Mouse (Mus musculus): ENCODE results near the gene Plekhg3. TPM values are rescaled to one million over a fixed set of nuclear protein-coding genes. Genes with fewer than 3 reads are reported as not detected.

Gene Plekhg3
- polyA plus RNA-seq, 1 experiment from 2014 or later: 0.93 TPM

- H3K4me1 ChIP-seq (ENCODE audit: control insufficient read depth, insufficient read depth, low read length): no peaks in the 10 kb centered on the region
- no peak overlapping the region for H3K9ac ChIP-seq (ENCODE audit: low read depth, low read length)
- H3K27ac ChIP-seq (ENCODE audit: low read length): no peak overlapping the region
- WGBS: 87% methylated on average over 2 of the region's 2 CpGs
- no peaks in the 10 kb centered on the region for H3K9me3 ChIP-seq (replicated peaks; ENCODE audit: control insufficient read depth, low read length, poor library complexity, severe bottlenecking)
- no peak for ATAC-seq
- H3K4me3 ChIP-seq (ENCODE audit: low read depth, low read length): no peak overlapping the region
- no peaks in the 10 kb centered on the region for H3K27me3 ChIP-seq (ENCODE audit: control insufficient read depth, insufficient read depth, low read depth, low read length)
- no peaks in the 10 kb centered on the region for H3K36me3 ChIP-seq (ENCODE audit: control insufficient read depth, insufficient read depth, low read length)
- H3K4me2 ChIP-seq (ENCODE audit: low read length): no peak overlapping the region
Measured at GRCm38 (mm10) chr12:76578465-76578864, 47.8 kb downstream of the Plekhg3 start.

GRCm38 (mm10) chr12:76579806-76580205 is 49.1 kb downstream of the Plekhg3 start:
- H3K27me3 ChIP-seq (ENCODE audit: control insufficient read depth, insufficient read depth, low read depth, low read length): no peaks in the 10 kb centered on the region
- 75% methylated on average over 1 of the region's 1 CpGs for WGBS

GRCm38 (mm10) chr12:76582139-76582538 is 51.4 kb downstream of the Plekhg3 start:
- 0 out of 2 replicates have a peak, but pooled peaks have one; percentile 36 for ATAC-seq
- no peaks in the 10 kb centered on the region for H3K4me1 ChIP-seq (ENCODE audit: control insufficient read depth, insufficient read depth, low read length)
- no peaks in the 10 kb centered on the region for H3K9me3 ChIP-seq (replicated peaks; ENCODE audit: control insufficient read depth, low read length, poor library complexity, severe bottlenecking)
- no peak overlapping the region for H3K9ac ChIP-seq (ENCODE audit: low read depth, low read length)
- no peak overlapping the region for H3K4me3 ChIP-seq (ENCODE audit: low read depth, low read length)
- no peaks in the 10 kb centered on the region for H3K36me3 ChIP-seq (ENCODE audit: control insufficient read depth, insufficient read depth, low read length)
- 82% methylated on average over 3 of the region's 3 CpGs for WGBS
- H3K27me3 ChIP-seq (ENCODE audit: control insufficient read depth, insufficient read depth, low read depth, low read length): no peaks in the 10 kb centered on the region
- H3K27ac ChIP-seq (ENCODE audit: low read length): no peak overlapping the region
- no peak overlapping the region for H3K4me2 ChIP-seq (ENCODE audit: low read length)

More at GRCm38 (mm10) chr12:76579806-76580205, 49.1 kb downstream of the Plekhg3 start:
- Histone ChIP-seq H3K4me2 (ENCODE audit: low read length) (no peak overlapping the region), H3K9ac (ENCODE audit: low read depth, low read length) (no peak overlapping the region), H3K4me3 (ENCODE audit: low read depth, low read length) (no peak overlapping the region), H3K9me3 (replicated peaks; ENCODE audit: control insufficient read depth, low read length, poor library complexity, severe bottlenecking) (no peaks in the 10 kb centered on the region), H3K27ac (ENCODE audit: low read length) (no peak overlapping the region), H3K36me3 (ENCODE audit: control insufficient read depth, insufficient read depth, low read length) (no peaks in the 10 kb centered on the region), H3K4me1 (ENCODE audit: control insufficient read depth, insufficient read depth, low read length) (no peaks in the 10 kb centered on the region)
- ATAC-seq: no peak

GRCm38 (mm10) chr12:76582841-76583240 is 52.1 kb downstream of the Plekhg3 start:
- H3K27me3 ChIP-seq (ENCODE audit: control insufficient read depth, insufficient read depth, low read depth, low read length): no peaks in the 10 kb centered on the region
- H3K4me1 ChIP-seq (ENCODE audit: control insufficient read depth, insufficient read depth, low read length): no peaks in the 10 kb centered on the region
- ATAC-seq: peak; percentile 82
- H3K36me3 ChIP-seq (ENCODE audit: control insufficient read depth, insufficient read depth, low read length): no peaks in the 10 kb centered on the region
- no peak overlapping the region for H3K4me2 ChIP-seq (ENCODE audit: low read length)
- no peaks in the 10 kb centered on the region for H3K9me3 ChIP-seq (replicated peaks; ENCODE audit: control insufficient read depth, low read length, poor library complexity, severe bottlenecking)
- H3K27ac ChIP-seq (ENCODE audit: low read length): no peak overlapping the region
- H3K4me3 ChIP-seq (ENCODE audit: low read depth, low read length): no peak overlapping the region
- WGBS: 38% methylated on average over 6 of the region's 6 CpGs
- H3K9ac ChIP-seq (ENCODE audit: low read depth, low read length): no peak overlapping the region

GRCm38 (mm10) chr12:76583454-76583853 is 52.8 kb downstream of the Plekhg3 start:
- Histone ChIP-seq H3K9me3 (replicated peaks; ENCODE audit: control insufficient read depth, low read length, poor library complexity, severe bottlenecking) (no peaks in the 10 kb centered on the region), H3K4me1 (ENCODE audit: control insufficient read depth, insufficient read depth, low read length) (no peaks in the 10 kb centered on the region), H3K4me2 (ENCODE audit: low read length) (no peak overlapping the region), H3K9ac (ENCODE audit: low read depth, low read length) (no peak overlapping the region), H3K36me3 (ENCODE audit: control insufficient read depth, insufficient read depth, low read length) (no peaks in the 10 kb centered on the region), H3K27ac (ENCODE audit: low read length) (no peak overlapping the region), H3K4me3 (ENCODE audit: low read depth, low read length) (no peak overlapping the region), H3K27me3 (ENCODE audit: control insufficient read depth, insufficient read depth, low read depth, low read length) (no peaks in the 10 kb centered on the region)
- WGBS: 90% methylated on average over 7 of the region's 7 CpGs
- no peak for ATAC-seq

GRCm38 (mm10) chr12:76585028-76585427 is 54.3 kb downstream of the Plekhg3 start:
- no peak for ATAC-seq
- no peaks in the 10 kb centered on the region for H3K9me3 ChIP-seq (replicated peaks; ENCODE audit: control insufficient read depth, low read length, poor library complexity, severe bottlenecking)
- H3K4me3 ChIP-seq (ENCODE audit: low read depth, low read length): no peak overlapping the region

GRCm38 (mm10) chr12:76587357-76587756 is 56.7 kb downstream of the Plekhg3 start:
- Histone ChIP-seq H3K9ac (ENCODE audit: low read depth, low read length) (no peak overlapping the region), H3K9me3 (replicated peaks; ENCODE audit: control insufficient read depth, low read length, poor library complexity, severe bottlenecking) (no peaks in the 10 kb centered on the region), H3K4me1 (ENCODE audit: control insufficient read depth, insufficient read depth, low read length) (no peaks in the 10 kb centered on the region), H3K4me3 (ENCODE audit: low read depth, low read length) (no peak overlapping the region), H3K36me3 (ENCODE audit: control insufficient read depth, insufficient read depth, low read length) (no peaks in the 10 kb centered on the region), H3K27me3 (ENCODE audit: control insufficient read depth, insufficient read depth, low read depth, low read length) (no peaks in the 10 kb centered on the region), H3K4me2 (ENCODE audit: low read length) (no peak overlapping the region), H3K27ac (ENCODE audit: low read length) (no peak overlapping the region)
- WGBS: 65% methylated on average over 11 of the region's 11 CpGs
- no peak for ATAC-seq

More at GRCm38 (mm10) chr12:76585028-76585427, 54.3 kb downstream of the Plekhg3 start:
- no peaks in the 10 kb centered on the region for H3K4me1 ChIP-seq (ENCODE audit: control insufficient read depth, insufficient read depth, low read length)
- H3K36me3 ChIP-seq (ENCODE audit: control insufficient read depth, insufficient read depth, low read length): no peaks in the 10 kb centered on the region
- H3K9ac ChIP-seq (ENCODE audit: low read depth, low read length): no peak overlapping the region
- H3K27ac ChIP-seq (ENCODE audit: low read length): no peak overlapping the region
- no peaks in the 10 kb centered on the region for H3K27me3 ChIP-seq (ENCODE audit: control insufficient read depth, insufficient read depth, low read depth, low read length)
- H3K4me2 ChIP-seq (ENCODE audit: low read length): no peak overlapping the region

GRCm38 (mm10) chr12:76589531-76589930 is 58.8 kb downstream of the Plekhg3 start:
- H3K9ac ChIP-seq (ENCODE audit: low read depth, low read length): no peak overlapping the region
- H3K27me3 ChIP-seq (ENCODE audit: control insufficient read depth, insufficient read depth, low read depth, low read length): no peaks in the 10 kb centered on the region
- no peak overlapping the region for H3K4me2 ChIP-seq (ENCODE audit: low read length)
- peaks cover 4% of the 10 kb centered on the region; the same call in 1 of the 2 replicates for H3K4me1 ChIP-seq (ENCODE audit: control insufficient read depth, insufficient read depth, low read length)
- WGBS: 79% methylated on average over 6 of the region's 6 CpGs
- H3K36me3 ChIP-seq (ENCODE audit: control insufficient read depth, insufficient read depth, low read length): no peaks in the 10 kb centered on the region
- ATAC-seq: no peak
- H3K9me3 ChIP-seq (replicated peaks; ENCODE audit: control insufficient read depth, low read length, poor library complexity, severe bottlenecking): no peaks in the 10 kb centered on the region
- no peak overlapping the region for H3K27ac ChIP-seq (ENCODE audit: low read length)
- H3K4me3 ChIP-seq (ENCODE audit: low read depth, low read length): no peak overlapping the region

GRCm38 (mm10) chr12:76591037-76591436 is 60.3 kb downstream of the Plekhg3 start:
- H3K9ac ChIP-seq (ENCODE audit: low read depth, low read length): no peak overlapping the region
- H3K4me2 ChIP-seq (ENCODE audit: low read length): no peak overlapping the region
- peaks cover 4% of the 10 kb centered on the region; the same call in 1 of the 2 replicates for H3K4me1 ChIP-seq (ENCODE audit: control insufficient read depth, insufficient read depth, low read length)
- H3K36me3 ChIP-seq (ENCODE audit: control insufficient read depth, insufficient read depth, low read length): no peaks in the 10 kb centered on the region
- WGBS: 78% methylated on average over 3 of the region's 3 CpGs
- no peaks in the 10 kb centered on the region for H3K27me3 ChIP-seq (ENCODE audit: control insufficient read depth, insufficient read depth, low read depth, low read length)
- no peak for ATAC-seq
- H3K27ac ChIP-seq (ENCODE audit: low read length): no peak overlapping the region
- no peak overlapping the region for H3K4me3 ChIP-seq (ENCODE audit: low read depth, low read length)
- H3K9me3 ChIP-seq (replicated peaks; ENCODE audit: control insufficient read depth, low read length, poor library complexity, severe bottlenecking): no peaks in the 10 kb centered on the region

Data from midbrain, embryonic 16.5 days (tissue).